Mouse (Mus musculus) limb, embryonic 15.5 days (tissue): ENCODE data around the gene Mep1a. TPM values are rescaled to one million over a fixed set of nuclear protein-coding genes. Genes with fewer than 3 reads are reported as not detected.
"Not testable (repeated sequence)": the region's sequence is repeated elsewhere in the genome, so short reads cannot be mapped to it uniquely, and the experiment has no call there.

Source experiments
- ATAC-seq: fragments of 200-750 bp; cut with Nextera tagmentation; 2 replicates; pipeline ENCODE4 v1.8.0; 2017; ENCODE audit warnings: low read depth, moderate TSS enrichment; ENCODE audit not compliant: insufficient number of reproducible peaks, low FRiP score, low TSS enrichment
- H3K27ac ChIP-seq: fragments of 300-500 bp; sonication (generic); 2 replicates; pipeline ENCODE4 v1.5.1; 2015; ENCODE audit warnings: moderate library complexity, mild to moderate bottlenecking, inconsistent platforms
- H3K27me3 ChIP-seq: fragments of 300-500 bp; sonication (generic); 2 replicates; pipeline ENCODE4 v1.6.1; 2015; ENCODE audit warnings: inconsistent platforms
- H3K36me3 ChIP-seq: fragments of 300-500 bp; sonication (generic); 2 replicates; pipeline ENCODE4 v1.6.1; 2015; ENCODE audit warnings: inconsistent platforms
- H3K4me1 ChIP-seq: fragments of 300-500 bp; sonication (generic); 2 replicates; pipeline ENCODE4 v1.6.1; 2015; ENCODE audit warnings: inconsistent platforms
- H3K4me2 ChIP-seq: fragments of 300-500 bp; sonication (generic); 2 replicates; pipeline ENCODE4 v1.6.1; 2015; ENCODE audit warnings: mild to moderate bottlenecking, inconsistent platforms
- H3K4me3 ChIP-seq: fragments of 300-500 bp; sonication (generic); 2 replicates; pipeline ENCODE4 v1.5.1; 2015; ENCODE audit warnings: mild to moderate bottlenecking, inconsistent platforms
- H3K9ac ChIP-seq: fragments of 300-500 bp; sonication (generic); 2 replicates; pipeline ENCODE4 v1.6.1; 2015; ENCODE audit warnings: inconsistent platforms
- H3K9me3 ChIP-seq: fragments of 300-500 bp; sonication (generic); 2 replicates; pipeline ENCODE4 v1.6.1; 2016; ENCODE audit warnings: inconsistent platforms
- WGBS: fragments of 180-500 bp; shearing (Covaris S2); methylation state at CpG from one replicate; pipeline ENCODE4 v1.1.7; 2015; 5-methylcytosine and 5-hydroxymethylcytosine counted together
- polyA plus RNA-seq: library from polyadenylated mRNA; unstranded; fragments of >200 nt; fragmentation: Nextera tagmentation; extraction: Ambion mirVana; gene quantifications from 2 replicates; pipeline ENCODE4 v1.2.1, GENCODE M21; 2015

Gene Mep1a
- 0.08 and 0.15 TPM in 2 replicates for polyA plus RNA-seq

DNA sequence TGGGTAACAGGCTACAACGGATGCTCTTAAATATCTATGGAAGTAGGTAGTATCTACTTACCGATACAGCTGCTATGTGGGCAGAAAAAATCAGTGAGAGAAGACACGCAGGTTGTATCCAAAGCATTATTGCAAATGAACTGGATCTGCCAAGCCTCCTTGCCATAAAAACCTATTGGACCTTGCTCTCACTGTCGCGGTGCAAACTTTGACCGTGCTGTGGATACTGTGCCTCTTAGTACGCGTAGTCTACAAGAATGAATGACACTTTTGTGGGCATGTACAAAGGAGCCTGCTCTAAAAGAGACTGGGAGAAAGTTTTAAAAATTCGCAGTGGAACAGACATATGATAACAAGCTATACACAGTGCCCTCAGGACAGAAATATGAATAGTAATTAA is at the start of gene Mep1a:
Mep1a (minus strand) TSS at position 221 of the 400 bp plus-strand sequence.
- ATAC-seq, result no peak
- H3K9ac ChIP-seq, result no peak within 1 kb of the TSS
- no peak within 1 kb of the TSS for H3K4me3 ChIP-seq
- no peaks in the 10 kb centered on the region for H3K36me3 ChIP-seq
- no peaks in the 10 kb centered on the region for H3K4me1 ChIP-seq
- no peaks in the 10 kb centered on the region for H3K9me3 ChIP-seq
- whole genome bisulfite sequencing, result 83% methylated on average over 9 of the region's 9 CpGs
- H3K27me3 ChIP-seq, result no peaks in the 10 kb centered on the region
- no peak within 1 kb of the TSS for H3K27ac ChIP-seq
- H3K4me2 ChIP-seq, result no peak within 1 kb of the TSS

DNA sequence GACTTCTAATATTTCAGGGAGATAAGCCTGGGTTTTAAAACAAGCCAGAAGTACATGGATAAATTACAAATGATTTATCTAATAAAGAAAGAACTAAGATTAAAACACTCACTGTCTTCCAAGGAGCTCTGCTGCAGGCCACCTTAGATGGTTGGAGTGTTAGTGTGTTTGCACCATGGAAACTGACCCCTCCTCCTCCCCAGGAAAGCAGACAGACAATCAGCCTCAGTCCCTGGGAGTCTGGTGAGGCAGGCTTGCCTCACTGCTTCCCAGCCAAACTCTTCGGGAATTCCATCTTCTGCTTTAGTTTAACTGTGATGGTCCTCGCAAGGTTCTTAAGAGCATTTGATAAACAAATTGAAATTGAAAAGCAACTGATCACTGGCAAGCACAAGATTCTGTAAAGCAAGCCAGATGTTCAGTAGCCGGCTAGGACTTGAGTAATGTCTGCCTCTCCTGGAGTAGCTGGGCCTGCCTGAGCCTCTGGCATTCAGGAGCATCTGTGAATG is 48.6 kb upstream of the Mep1a start:
- H3K9ac ChIP-seq, result no peak overlapping the region
- H3K9me3 ChIP-seq, result no peaks in the 10 kb centered on the region
- no peak overlapping the region for H3K4me2 ChIP-seq
- no peaks in the 10 kb centered on the region for H3K4me1 ChIP-seq
- no peak for ATAC-seq
- WGBS, result 31% methylated on average over 3 of the region's 3 CpGs
- no peak overlapping the region for H3K27ac ChIP-seq
- no peaks in the 10 kb centered on the region for H3K27me3 ChIP-seq
- H3K4me3 ChIP-seq, result no peak overlapping the region
- H3K36me3 ChIP-seq, result no peaks in the 10 kb centered on the region

DNA sequence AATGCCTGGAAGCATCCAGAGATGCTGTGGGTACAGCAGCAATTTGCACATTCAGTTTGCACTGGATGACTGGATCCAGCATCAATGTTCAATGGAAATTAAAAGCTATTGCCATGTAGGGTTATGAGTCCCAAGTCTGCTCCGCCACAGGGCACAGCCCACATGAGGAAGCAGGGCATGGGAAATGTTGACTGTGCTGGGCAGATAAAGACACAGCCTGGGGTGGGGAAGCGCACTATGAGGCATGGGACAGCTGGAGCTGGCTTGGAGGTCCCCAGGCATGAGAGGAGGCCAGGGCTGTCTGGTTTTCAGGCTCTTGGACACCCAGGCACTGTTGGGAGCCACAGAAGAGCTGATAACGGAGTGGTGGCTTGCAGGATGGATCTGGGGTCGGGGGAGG is 41.4 kb upstream of the Mep1a start:
- Histone ChIP-seq H3K4me2 (no peak overlapping the region), H3K27ac (no peak overlapping the region), H3K27me3 (no peaks in the 10 kb centered on the region), H3K9ac (no peak overlapping the region), H3K9me3 (no peaks in the 10 kb centered on the region), H3K4me1 (no peaks in the 10 kb centered on the region), H3K4me3 (no peak overlapping the region), H3K36me3 (no peaks in the 10 kb centered on the region)
- WGBS, result 73% methylated on average over 4 of the region's 4 CpGs
- no peak for ATAC-seq

DNA sequence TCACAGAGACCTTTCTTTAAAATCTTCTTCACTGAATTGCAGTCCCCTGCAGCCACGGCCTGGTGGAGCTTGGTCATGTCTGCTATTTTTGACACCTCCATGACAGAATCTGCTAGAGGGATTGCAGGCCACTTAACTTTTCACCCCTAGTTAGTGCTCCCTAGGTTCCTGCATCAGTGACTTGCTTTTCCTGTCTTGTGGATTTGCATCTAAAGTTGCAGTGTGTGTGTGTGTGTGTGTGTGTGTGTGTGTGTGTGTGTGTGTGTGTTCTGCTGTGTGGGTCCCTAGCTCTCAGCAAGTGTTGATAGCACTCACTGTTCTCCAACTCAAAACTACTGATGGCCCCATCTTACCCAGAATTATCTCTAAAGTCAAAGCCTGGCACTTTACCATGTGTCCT is 40.9 kb upstream of the Mep1a start, which contains the start of gene Ankrd66:
Ankrd66 (minus strand) TSS at position 101 of the 400 bp plus-strand sequence.
- Histone ChIP-seq H3K36me3 (no peaks in the 10 kb centered on the region), H3K9me3 (no peaks in the 10 kb centered on the region), H3K4me2 (no peak within 1 kb of the TSS), H3K27me3 (no peaks in the 10 kb centered on the region), H3K4me3 (no peak within 1 kb of the TSS), H3K4me1 (no peaks in the 10 kb centered on the region), H3K27ac (no peak within 1 kb of the TSS), H3K9ac (no peak within 1 kb of the TSS)
- ATAC-seq, result no peak
- 20% methylated on average over 1 of the region's 1 CpGs for WGBS

DNA sequence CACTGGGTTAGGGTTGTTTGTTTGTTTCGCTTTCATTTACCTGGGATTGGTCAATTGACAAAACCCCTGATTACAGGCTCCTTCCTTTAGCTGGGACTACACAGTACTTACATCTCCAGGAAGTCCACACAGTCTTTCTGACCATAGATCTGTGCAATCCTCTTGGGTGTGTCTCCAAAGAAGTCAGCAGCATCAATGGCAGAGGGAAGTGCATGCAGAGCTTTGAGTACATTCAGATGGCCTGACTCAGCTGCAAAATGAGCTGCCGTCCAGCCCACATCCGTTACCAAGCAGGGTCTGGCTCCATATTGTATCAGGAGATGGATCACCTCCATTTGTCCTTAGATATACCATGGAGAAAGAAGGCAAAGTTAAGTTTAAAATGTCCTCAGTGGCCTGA is 36.2 kb upstream of the Mep1a start:
- Histone ChIP-seq H3K4me1 (peaks cover 10% of the 10 kb centered on the region; the same call in 1 of the 2 replicates), H3K36me3 (no peaks in the 10 kb centered on the region), H3K27me3 (no peaks in the 10 kb centered on the region), H3K9ac (no peak overlapping the region), H3K9me3 (no peaks in the 10 kb centered on the region), H3K27ac (no peak overlapping the region), H3K4me3 (no peak overlapping the region), H3K4me2 (no peak overlapping the region)
- no peak for ATAC-seq
- WGBS, result 81% methylated on average over 3 of the region's 3 CpGs

DNA sequence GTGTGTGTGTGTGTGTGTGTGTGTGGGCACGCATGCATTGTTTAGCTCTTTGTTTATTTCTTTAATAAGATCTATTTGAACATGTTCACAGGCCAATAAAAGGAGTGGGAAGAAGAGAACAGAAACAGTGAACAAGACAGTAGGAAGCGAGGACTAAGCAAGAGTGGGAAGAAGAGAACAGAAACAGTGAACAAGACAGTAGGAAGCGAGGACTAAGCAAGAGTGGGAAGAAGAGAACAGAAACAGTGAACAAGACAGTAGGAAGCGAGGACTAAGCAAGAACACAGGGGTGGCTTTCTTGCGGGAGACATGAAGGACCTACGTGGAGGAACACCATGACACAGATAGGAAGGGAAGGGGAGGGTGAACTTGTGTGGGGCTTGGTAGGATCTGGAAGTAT is 34.2 kb upstream of the Mep1a start:
- 92% methylated on average over 6 of the region's 6 CpGs for WGBS
- not testable (repeated sequence) for H3K9me3 ChIP-seq, H3K27ac ChIP-seq, H3K4me2 ChIP-seq, H3K27me3 ChIP-seq, H3K4me1 ChIP-seq, H3K4me3 ChIP-seq, H3K36me3 ChIP-seq, ATAC-seq, H3K9ac ChIP-seq

DNA sequence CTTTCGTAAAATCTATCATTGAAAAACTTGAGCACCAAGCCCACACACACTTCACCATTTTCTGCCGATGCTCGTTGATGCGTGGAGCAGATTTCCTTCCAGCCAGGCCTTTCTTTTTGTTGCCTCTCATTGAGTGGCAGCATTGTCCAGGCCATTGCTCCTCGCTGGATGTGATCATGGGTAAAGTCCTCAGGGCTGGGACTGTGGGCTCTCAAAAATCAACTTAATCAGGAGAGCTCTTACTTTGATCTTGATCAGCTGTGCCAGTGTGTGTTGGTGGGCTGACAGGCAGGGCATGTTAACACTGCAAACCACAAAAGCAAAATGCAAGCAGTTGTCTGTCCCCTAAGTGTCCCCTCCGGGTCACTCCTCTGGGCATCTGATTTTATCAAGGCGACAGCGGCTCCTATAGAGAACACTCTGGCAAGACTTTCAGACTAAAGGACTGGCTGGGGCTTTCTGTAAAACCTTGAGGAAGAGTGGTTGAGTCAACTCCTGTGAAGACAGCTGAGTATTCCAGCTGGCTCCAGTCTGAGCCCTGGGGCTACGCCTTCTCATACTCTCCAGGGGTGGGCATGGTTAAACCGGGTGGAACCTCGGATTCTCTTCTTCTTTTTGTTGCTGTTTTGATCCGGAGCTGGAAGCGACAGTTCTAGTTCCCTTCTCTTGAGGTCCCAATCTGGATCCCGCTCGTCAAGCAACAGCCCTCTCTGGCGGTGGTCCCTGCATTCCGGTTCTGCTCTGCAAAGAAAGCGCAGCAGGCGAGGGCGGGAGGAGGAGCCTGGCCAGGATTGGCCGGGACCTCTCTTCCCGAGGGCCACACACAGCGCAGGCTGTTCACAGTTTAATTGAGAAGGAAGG is 32.0 kb upstream of the Mep1a start:
- H3K27ac ChIP-seq, result peak overlapping the region; percentile 57
- no peaks in the 10 kb centered on the region for H3K27me3 ChIP-seq
- H3K4me2 ChIP-seq, result peak overlapping the region; percentile 45
- no peak overlapping the region for H3K9ac ChIP-seq
- WGBS, result 16% methylated on average over 23 of the region's 23 CpGs
- no peaks in the 10 kb centered on the region for H3K9me3 ChIP-seq
- no peaks in the 10 kb centered on the region for H3K36me3 ChIP-seq
- peak overlapping the region; percentile 30 for H3K4me3 ChIP-seq
- peaks cover 10% of the 10 kb centered on the region; the same call in 1 of the 2 replicates for H3K4me1 ChIP-seq
- ATAC-seq, result peak; percentile 80; the same call in 1 of the 2 replicates

DNA sequence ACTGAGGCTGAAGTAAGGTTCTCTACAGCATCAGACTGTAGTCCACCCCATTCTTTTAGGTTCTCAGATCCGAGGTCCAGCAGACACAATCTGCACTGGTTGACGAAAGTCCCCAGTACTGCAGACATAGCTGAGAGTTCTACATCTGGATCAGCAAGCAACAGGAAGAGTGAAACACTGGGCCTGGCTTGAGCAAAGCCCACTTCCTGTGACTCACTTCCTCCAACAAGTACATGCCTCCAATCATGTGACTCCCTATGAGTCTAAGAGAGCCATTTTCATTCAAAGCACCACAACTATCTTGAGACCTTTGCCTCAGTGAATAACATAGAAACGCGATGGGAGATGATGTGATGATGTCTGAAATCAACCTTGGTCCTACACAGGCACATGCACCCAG is 28.6 kb upstream of the Mep1a start:
- no peaks in the 10 kb centered on the region for H3K27me3 ChIP-seq
- no peaks in the 10 kb centered on the region for H3K36me3 ChIP-seq
- 90% methylated on average over 4 of the region's 4 CpGs for WGBS
- no peak overlapping the region for H3K4me2 ChIP-seq
- H3K27ac ChIP-seq, result no peak overlapping the region
- H3K9me3 ChIP-seq, result no peaks in the 10 kb centered on the region
- H3K4me1 ChIP-seq, result peaks cover 10% of the 10 kb centered on the region; the same call in 1 of the 2 replicates
- H3K9ac ChIP-seq, result no peak overlapping the region
- H3K4me3 ChIP-seq, result no peak overlapping the region
- no peak for ATAC-seq

DNA sequence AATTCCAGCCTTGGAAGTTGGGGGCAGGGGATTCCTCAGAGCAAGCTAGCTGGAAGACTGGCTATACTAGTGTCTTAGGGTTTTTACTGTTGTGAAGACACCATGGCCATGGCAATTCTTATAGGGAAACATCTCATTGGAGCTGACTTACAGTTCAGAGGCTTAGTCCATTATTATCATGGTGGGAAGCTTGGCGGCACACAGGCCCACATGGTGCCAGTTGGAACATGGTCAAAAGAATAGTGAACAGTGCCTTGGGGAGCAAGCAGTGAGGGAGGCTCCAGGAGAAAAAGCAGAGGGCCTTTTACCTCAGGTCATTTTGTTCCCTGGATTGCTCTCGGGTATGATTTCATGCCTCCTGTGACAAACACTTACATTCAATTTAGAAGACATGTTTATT is 27.9 kb upstream of the Mep1a start:
- no peak overlapping the region for H3K4me3 ChIP-seq
- peaks cover 10% of the 10 kb centered on the region; the same call in 1 of the 2 replicates for H3K4me1 ChIP-seq
- H3K9ac ChIP-seq, result no peak overlapping the region
- no peak overlapping the region for H3K4me2 ChIP-seq
- no peak for ATAC-seq
- H3K9me3 ChIP-seq, result no peaks in the 10 kb centered on the region
- WGBS, result 75% methylated on average over 2 of the region's 2 CpGs
- H3K27ac ChIP-seq, result no peak overlapping the region
- H3K36me3 ChIP-seq, result no peaks in the 10 kb centered on the region
- H3K27me3 ChIP-seq, result no peaks in the 10 kb centered on the region

DNA sequence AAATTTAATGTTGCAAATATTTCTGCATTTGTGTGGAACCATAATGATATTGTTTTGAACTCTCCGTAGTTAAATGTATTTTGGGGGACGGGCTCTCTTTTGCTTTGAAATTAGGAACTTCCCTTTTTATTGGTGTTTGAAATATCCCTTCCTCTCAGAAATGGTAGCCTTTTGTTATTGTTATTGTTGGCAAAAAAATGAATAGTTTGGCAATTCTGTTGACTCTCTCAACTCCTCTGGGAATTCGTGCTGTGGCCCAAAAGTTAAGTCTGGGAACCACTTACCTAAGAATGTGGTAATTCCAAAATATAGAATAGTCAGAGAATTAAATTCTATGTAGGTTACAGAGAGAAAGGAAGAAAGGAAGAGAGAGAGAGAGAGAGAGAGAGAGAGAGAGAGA is 17.6 kb upstream of the Mep1a start:
- WGBS, result 74% methylated on average over 3 of the region's 3 CpGs
- H3K4me3 ChIP-seq, result no peak overlapping the region
- H3K4me2 ChIP-seq, result no peak overlapping the region
- H3K36me3 ChIP-seq, result no peaks in the 10 kb centered on the region
- peaks cover 3% of the 10 kb centered on the region; the same call in 1 of the 2 replicates for H3K4me1 ChIP-seq
- no peaks in the 10 kb centered on the region for H3K9me3 ChIP-seq
- H3K27me3 ChIP-seq, result no peaks in the 10 kb centered on the region; the same call in 1 of the 2 replicates
- no peak overlapping the region for H3K27ac ChIP-seq
- no peak overlapping the region for H3K9ac ChIP-seq
- no peak for ATAC-seq

DNA sequence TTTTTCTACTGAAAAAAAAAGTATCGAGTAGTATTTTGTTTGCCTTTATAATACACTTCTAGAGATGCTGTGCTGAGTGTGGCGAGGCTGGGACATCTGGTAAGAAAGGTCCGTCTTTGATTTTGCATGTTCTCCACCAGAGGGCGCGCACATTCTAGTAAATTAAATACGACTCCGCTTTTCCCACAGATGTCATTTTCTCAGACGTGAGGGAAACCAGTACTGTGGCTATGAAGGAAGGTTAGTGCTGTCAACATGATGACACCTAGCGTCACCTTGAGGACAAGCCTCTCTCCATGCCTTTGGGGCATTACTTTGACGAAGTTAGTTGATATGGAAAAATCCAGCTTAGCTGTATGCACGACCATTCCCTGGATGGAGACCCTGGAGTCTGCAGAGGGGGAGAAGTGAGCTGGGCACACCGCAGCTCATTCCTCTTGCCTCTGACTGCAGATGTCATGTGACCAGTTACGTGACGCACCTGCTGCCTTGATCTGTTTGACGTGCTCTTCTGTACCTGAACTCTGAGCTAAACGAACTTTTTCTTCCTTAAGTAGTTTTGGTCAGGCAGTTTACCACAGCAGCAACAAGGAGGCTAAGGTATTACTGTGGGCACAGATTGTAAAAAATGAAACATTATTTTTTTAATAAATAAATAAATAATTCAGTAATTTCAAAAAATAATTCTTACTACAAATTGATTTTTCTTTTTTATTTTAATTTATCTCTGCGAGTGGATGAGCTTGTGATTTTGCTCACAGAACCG is 16.2 kb upstream of the Mep1a start:
- Histone ChIP-seq H3K4me3 (no peak overlapping the region), H3K27me3 (no peaks in the 10 kb centered on the region; the same call in 1 of the 2 replicates), H3K27ac (no peak overlapping the region), H3K4me1 (peaks cover 3% of the 10 kb centered on the region; the same call in 1 of the 2 replicates), H3K36me3 (no peaks in the 10 kb centered on the region), H3K4me2 (no peak overlapping the region), H3K9me3 (no peaks in the 10 kb centered on the region), H3K9ac (no peak overlapping the region)
- no peak for ATAC-seq
- WGBS, result 23% methylated on average over 18 of the region's 18 CpGs

DNA sequence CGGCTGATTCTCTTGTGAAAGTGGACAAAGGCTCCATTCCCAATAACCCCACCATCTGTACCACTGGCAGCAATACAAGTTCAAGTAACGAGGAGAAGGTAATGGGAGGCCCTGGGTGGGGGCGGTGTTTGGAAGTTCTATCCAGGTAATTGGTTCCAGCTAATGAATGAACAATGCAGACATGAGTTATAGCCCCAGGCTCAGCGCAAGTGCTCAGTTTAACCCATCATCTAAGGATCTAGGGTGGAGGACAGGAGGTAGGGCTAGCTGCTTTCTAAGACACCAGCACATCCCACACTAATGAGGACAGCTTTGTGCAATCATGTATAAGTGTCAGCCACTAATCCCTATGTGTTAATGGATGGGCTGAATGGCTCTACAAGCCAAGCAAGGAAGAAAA is 8.2 kb upstream of the Mep1a start:
- H3K9ac ChIP-seq, result no peak overlapping the region
- no peaks in the 10 kb centered on the region for H3K27me3 ChIP-seq
- no peaks in the 10 kb centered on the region for H3K4me1 ChIP-seq
- no peak overlapping the region for H3K4me3 ChIP-seq
- 37% methylated on average over 4 of the region's 4 CpGs for WGBS
- no peak for ATAC-seq
- no peaks in the 10 kb centered on the region for H3K36me3 ChIP-seq
- no peak overlapping the region for H3K4me2 ChIP-seq
- no peak overlapping the region for H3K27ac ChIP-seq
- H3K9me3 ChIP-seq, result no peaks in the 10 kb centered on the region
